Mouse (Mus musculus) limb, embryonic 11.5 days (tissue): Measurements from ENCODE around the gene Klrb1b. TPM values are rescaled to one million over a fixed set of nuclear protein-coding genes. Genes with fewer than 3 reads are reported as not detected.
"Not testable (repeated sequence)": the region's sequence is repeated elsewhere in the genome, so short reads cannot be mapped to it uniquely, and the experiment has no call there.

Experiments
- ATAC-seq: fragments of 200-750 bp; cut with Nextera tagmentation; 2 replicates; pipeline ENCODE4 v1.8.0; 2017; ENCODE audit warnings: low read depth; ENCODE audit not compliant: insufficient number of reproducible peaks, low FRiP score, low TSS enrichment
- DNase-seq: peaks from one replicate; pipeline ENCODE4 v3.0.0-alpha.2; 2015; ENCODE audit warnings: low spot score
- H3K27ac ChIP-seq: fragments of 300-500 bp; sonication (generic); replicated peaks from 2 replicates; pipeline ENCODE4 v1.5.1; 2014; ENCODE audit warnings: low read depth, mild to moderate bottlenecking, low read length
- H3K27me3 ChIP-seq: fragments of 300-500 bp; sonication (generic); 2 replicates; pipeline ENCODE4 v1.6.1; 2014; ENCODE audit warnings: mild to moderate bottlenecking, low read length, mixed read lengths; ENCODE audit not compliant: control insufficient read depth, insufficient read depth
- H3K36me3 ChIP-seq: fragments of 300-500 bp; sonication (generic); 2 replicates; pipeline ENCODE4 v1.6.1; 2014; ENCODE audit warnings: mild to moderate bottlenecking, low read length, moderate library complexity, mixed read lengths; ENCODE audit not compliant: control insufficient read depth, insufficient read depth
- H3K4me1 ChIP-seq: fragments of 300-500 bp; sonication (generic); 2 replicates; pipeline ENCODE4 v1.6.1; 2014; ENCODE audit warnings: low read length, mixed read lengths; ENCODE audit not compliant: control insufficient read depth, insufficient read depth
- H3K4me2 ChIP-seq: fragments of 300-500 bp; sonication (generic); 2 replicates; pipeline ENCODE4 v1.6.1; 2014; ENCODE audit warnings: low read depth, mild to moderate bottlenecking, moderate library complexity; ENCODE audit not compliant: severe bottlenecking
- H3K4me3 ChIP-seq: fragments of 300-500 bp; sonication (generic); 2 replicates; pipeline ENCODE4 v1.5.1; 2014; ENCODE audit warnings: low read depth, low read length
- H3K9ac ChIP-seq: fragments of 300-500 bp; sonication (generic); 2 replicates; pipeline ENCODE4 v1.6.1; 2014; ENCODE audit warnings: mild to moderate bottlenecking, low read length
- H3K9me3 ChIP-seq: fragments of 300-500 bp; sonication (generic); 2 replicates; pipeline ENCODE4 v1.6.1; 2016; ENCODE audit warnings: low read length; ENCODE audit not compliant: control insufficient read depth
- WGBS: fragments of 180-500 bp; shearing (Covaris S2); extraction: QIAGEN DNeasy Blood & Tissue Kit; methylation state at CpG from one replicate; pipeline ENCODE4 v1.1.7; 2014; 5-methylcytosine and 5-hydroxymethylcytosine counted together
- polyA plus RNA-seq: library from polyadenylated mRNA; unstranded; fragments of >200 nt; fragmentation: Nextera tagmentation; extraction: Ambion mirVana; gene quantifications from 2 replicates; pipeline ENCODE4 v1.2.1, GENCODE M21; 2014

Gene Klrb1b
- polyA plus RNA-seq, 1 experiment from 2014 or later = not detected

GRCm38 (mm10) chr6:128788517-128788916 is 37.6 kb downstream of the Klrb1b start:
- Histone ChIP-seq H3K9ac (no peak overlapping the region), H3K27me3 (no peaks in the 10 kb centered on the region), H3K27ac (no peak overlapping the region), H3K36me3 (no peaks in the 10 kb centered on the region), H3K4me2 (no peak overlapping the region), H3K4me1 (no peaks in the 10 kb centered on the region), H3K9me3 (no peaks in the 10 kb centered on the region), H3K4me3 (no peak overlapping the region)
- WGBS = 88% methylated on average over 1 of the region's 1 CpGs
- DNase-seq (no peak), ATAC-seq (no peak)

GRCm38 (mm10) chr6:128786396-128786795 is 39.7 kb downstream of the Klrb1b start:
- not testable (repeated sequence) for H3K9ac ChIP-seq, H3K4me1 ChIP-seq, H3K27me3 ChIP-seq, H3K9me3 ChIP-seq, DNase-seq, H3K4me3 ChIP-seq, H3K27ac ChIP-seq, ATAC-seq, H3K4me2 ChIP-seq, H3K36me3 ChIP-seq
- WGBS = 90% methylated on average over 1 of the region's 1 CpGs

GRCm38 (mm10) chr6:128769481-128770253 is 56.5 kb downstream of the Klrb1b start:
- Histone ChIP-seq H3K4me1 (no peaks in the 10 kb centered on the region), H3K36me3 (no peaks in the 10 kb centered on the region), H3K9me3 (no peaks in the 10 kb centered on the region), H3K9ac (no peak overlapping the region), H3K27ac (no peak overlapping the region), H3K4me2 (no peak overlapping the region), H3K27me3 (no peaks in the 10 kb centered on the region), H3K4me3 (no peak overlapping the region)
- WGBS = 78% methylated on average over 10 of the region's 10 CpGs
- peak; percentile 44 for DNase-seq
- 0 out of 2 replicates have a peak, but pooled peaks have one; percentile 29 for ATAC-seq

- WGBS = 88% methylated on average over 4 of the region's 4 CpGs
- Histone ChIP-seq H3K4me3 (no peak overlapping the region), H3K4me2 (no peak overlapping the region), H3K9ac (no peak overlapping the region), H3K27ac (no peak overlapping the region), H3K4me1 (no peaks in the 10 kb centered on the region), H3K36me3 (no peaks in the 10 kb centered on the region), H3K27me3 (no peaks in the 10 kb centered on the region), H3K9me3 (no peaks in the 10 kb centered on the region)
- ATAC-seq (no peak), DNase-seq (no peak)
Observed at GRCm38 (mm10) chr6:128768047-128768446, 58.1 kb downstream of the Klrb1b start.

- H3K27ac ChIP-seq, H3K4me3 ChIP-seq, ATAC-seq, H3K4me1 ChIP-seq, H3K9me3 ChIP-seq, H3K36me3 ChIP-seq, H3K9ac ChIP-seq, H3K4me2 ChIP-seq, H3K27me3 ChIP-seq: not testable (repeated sequence)
- WGBS = 69% methylated on average over 6 of the region's 6 CpGs
- DNase-seq = peak; percentile 58
Observed at GRCm38 (mm10) chr6:128766486-128767254, 59.5 kb downstream of the Klrb1b start.

- no peak for ATAC-seq
- no peak overlapping the region for H3K4me3 ChIP-seq
- WGBS = 92% methylated on average over 1 of the region's 1 CpGs
Observed at GRCm38 (mm10) chr6:128765211-128765610, 60.9 kb downstream of the Klrb1b start.

GRCm38 (mm10) chr6:128764598-128764997 is 61.5 kb downstream of the Klrb1b start:
- H3K36me3 ChIP-seq = no peaks in the 10 kb centered on the region
- peak overlapping the region; percentile 31 for H3K4me2 ChIP-seq
- WGBS = 26% methylated on average over 5 of the region's 5 CpGs
- no peak overlapping the region for H3K27ac ChIP-seq
- H3K27me3 ChIP-seq = no peaks in the 10 kb centered on the region
- no peaks in the 10 kb centered on the region for H3K4me1 ChIP-seq
- H3K9ac ChIP-seq = no peak overlapping the region
- ATAC-seq (no peak), DNase-seq (no peak)
- no peaks in the 10 kb centered on the region for H3K9me3 ChIP-seq
- H3K4me3 ChIP-seq = peak overlapping the region; percentile 32

More at GRCm38 (mm10) chr6:128765211-128765610, 60.9 kb downstream of the Klrb1b start:
- H3K36me3 ChIP-seq = no peaks in the 10 kb centered on the region
- no peak for DNase-seq
- H3K9ac ChIP-seq = no peak overlapping the region
- no peaks in the 10 kb centered on the region for H3K9me3 ChIP-seq
- no peak overlapping the region for H3K27ac ChIP-seq
- H3K4me2 ChIP-seq = no peak overlapping the region
- no peaks in the 10 kb centered on the region for H3K4me1 ChIP-seq
- H3K27me3 ChIP-seq = no peaks in the 10 kb centered on the region

- H3K27me3 ChIP-seq = no peaks in the 10 kb centered on the region
- ATAC-seq = peak; percentile 93
- 2% methylated on average over 30 of the region's 30 CpGs for WGBS
- no peak overlapping the region for H3K27ac ChIP-seq
- peak; percentile 99 for DNase-seq
- H3K9me3 ChIP-seq = no peaks in the 10 kb centered on the region
- H3K36me3 ChIP-seq = no peaks in the 10 kb centered on the region
- peak overlapping the region; percentile 58 for H3K4me2 ChIP-seq
- H3K4me3 ChIP-seq = peak overlapping the region; percentile 39
- no peaks in the 10 kb centered on the region for H3K4me1 ChIP-seq
- peak overlapping the region; percentile 52 for H3K9ac ChIP-seq
Observed at GRCm38 (mm10) chr6:128763736-128764523, 62.2 kb downstream of the Klrb1b start.
